Mouse (Mus musculus) splenic B cell, adult 2 months (primary cell): ENCODE measurements around the gene Nlrp14.
"Not testable (repeated sequence)": the region's sequence is repeated elsewhere in the genome, so short reads cannot be mapped to it uniquely, and the experiment has no call there.

Experiments used
- DNase-seq: peaks from one replicate; pipeline ENCODE4 v3.0.0-alpha.2; 2011; ENCODE audit warnings: low read depth, low spot score
- H3K27me3 ChIP-seq: 2 replicates; pipeline ENCODE4 v1.6.1; 2012; ENCODE audit warnings: mild to moderate bottlenecking, low read length, moderate library complexity, mixed read lengths; ENCODE audit not compliant: control insufficient read depth, poor library complexity, insufficient read depth, severe bottlenecking
- H3K36me3 ChIP-seq: 2 replicates; pipeline ENCODE4 v1.6.1; 2012; ENCODE audit warnings: mild to moderate bottlenecking, low read length, moderate library complexity, mixed read lengths; ENCODE audit not compliant: control insufficient read depth, poor library complexity, insufficient read depth, severe bottlenecking

The Nlrp14 gene

DNA sequence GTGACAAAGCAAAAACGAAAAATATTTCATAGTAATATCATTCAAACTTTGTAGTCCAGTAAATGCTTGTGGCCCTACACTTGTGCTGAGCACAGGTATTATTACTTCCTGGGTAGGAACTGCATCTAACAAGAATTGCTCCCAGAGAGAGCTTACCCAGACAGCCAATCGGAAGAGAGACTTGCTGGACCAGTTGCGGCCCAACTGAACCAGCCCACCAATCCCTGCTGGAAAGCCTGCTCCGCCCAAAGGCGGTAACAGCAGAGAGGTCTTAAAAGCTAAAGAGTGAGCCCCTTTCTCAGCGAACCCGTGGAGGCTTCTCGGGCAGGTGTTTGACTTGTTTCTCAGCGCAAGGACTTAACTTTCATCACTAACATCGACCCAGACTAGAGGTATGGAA is at the start of gene Nlrp14:
Gene Nlrp14, plus strand, starts transcription at position 301 of the 400 bp plus-strand sequence.
- no peak for DNase-seq

DNA sequence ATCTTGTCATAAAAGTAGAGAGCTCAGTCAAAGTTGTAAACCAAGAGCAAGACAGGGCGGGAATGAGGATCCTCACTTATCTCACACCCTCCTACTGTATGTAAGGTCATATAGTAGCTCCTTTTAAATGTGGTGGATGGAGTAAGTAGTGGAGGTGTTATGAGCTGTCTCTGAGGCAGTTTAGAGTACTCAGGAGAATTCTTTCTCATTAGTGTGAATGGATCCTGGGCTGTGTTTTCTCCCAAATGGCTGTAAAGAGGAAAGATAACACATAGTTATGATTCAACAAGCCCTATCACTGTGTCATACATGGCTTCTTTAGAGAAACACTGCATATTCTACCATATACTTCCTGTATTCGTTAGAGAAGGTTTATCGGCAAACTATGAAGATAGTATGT is 35.8 kb upstream of the Nlrp14 start, which contains the start of gene Olfr715:
Gene Olfr715, minus strand, starts transcription at position 101 of the 400 bp plus-strand sequence.
- not testable (repeated sequence) for DNase-seq, H3K36me3 ChIP-seq, H3K27me3 ChIP-seq

More for the DNA sequence above, at the start of gene Nlrp14:
- H3K27me3 ChIP-seq = no peaks in the 10 kb centered on the region
- H3K36me3 ChIP-seq = no peaks in the 10 kb centered on the region

DNA sequence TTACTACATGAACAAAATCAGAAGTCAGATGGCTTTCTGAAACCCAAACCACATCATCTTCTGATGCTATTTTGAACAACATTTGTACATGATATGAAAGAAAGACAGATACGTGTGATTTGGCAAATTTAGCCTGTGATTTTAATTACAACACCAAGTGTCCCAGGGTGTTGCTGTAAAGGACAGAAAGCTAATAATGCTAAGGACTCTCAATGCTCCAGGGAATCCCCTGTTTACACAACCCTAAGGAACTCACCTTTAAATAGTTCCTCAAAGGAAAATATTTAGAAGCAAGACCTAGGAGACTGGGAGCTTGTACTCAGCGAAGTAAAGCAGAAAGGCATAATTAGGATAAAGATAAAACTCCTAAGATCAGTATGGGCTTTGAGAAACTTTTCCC is 28.8 kb upstream of the Nlrp14 start, which contains the start of gene Olfr716:
Gene Olfr716, plus strand, starts transcription at position 301 of the 400 bp plus-strand sequence.
- not testable (repeated sequence) for H3K27me3 ChIP-seq, H3K36me3 ChIP-seq, DNase-seq

DNA sequence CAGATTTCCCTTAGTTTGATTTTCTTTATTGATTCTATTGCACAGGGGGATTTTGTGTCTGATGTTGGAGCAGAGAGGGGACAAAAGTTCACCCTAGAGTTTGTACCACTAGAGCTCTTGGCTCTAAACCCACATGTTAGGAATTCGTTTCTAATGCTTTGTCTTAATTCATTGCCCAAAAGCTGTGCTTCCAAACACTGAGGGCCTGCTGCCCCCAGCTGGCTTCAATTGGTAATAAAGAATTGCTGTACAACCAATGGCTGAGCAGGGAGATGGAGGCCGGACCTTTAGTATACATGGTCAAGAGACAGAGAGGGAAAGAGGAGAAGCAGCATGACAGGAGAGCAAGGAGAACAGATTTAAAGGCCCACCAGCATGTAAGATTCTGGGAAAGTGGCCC is 13.6 kb downstream of the Nlrp14 start:
- Histone ChIP-seq H3K27me3 (no peaks in the 10 kb centered on the region; the same call in 1 of the 2 replicates), H3K36me3 (no peaks in the 10 kb centered on the region)
- no peak for DNase-seq

DNA sequence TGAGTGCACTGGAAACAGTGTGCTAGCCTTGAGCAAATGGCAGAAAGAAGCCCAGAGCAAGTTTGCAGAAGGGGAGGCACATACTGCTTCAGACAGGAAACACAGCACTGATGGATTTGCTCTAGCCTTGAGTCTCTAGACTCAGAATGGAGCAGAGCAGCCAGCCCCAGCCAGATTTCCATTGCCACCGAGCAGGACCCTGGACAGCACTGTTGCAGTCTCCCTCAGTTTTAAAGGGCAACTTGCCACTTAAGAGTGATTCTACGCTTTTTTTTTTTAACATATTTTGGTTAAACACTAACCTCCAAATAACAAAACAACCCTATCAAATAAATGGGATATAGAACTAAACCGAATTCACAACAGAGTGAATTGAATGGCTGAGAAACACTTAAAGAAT is 35.0 kb downstream of the Nlrp14 start:
- Histone ChIP-seq H3K36me3 (no peaks in the 10 kb centered on the region), H3K27me3 (no peaks in the 10 kb centered on the region)
- no peak for DNase-seq

DNA sequence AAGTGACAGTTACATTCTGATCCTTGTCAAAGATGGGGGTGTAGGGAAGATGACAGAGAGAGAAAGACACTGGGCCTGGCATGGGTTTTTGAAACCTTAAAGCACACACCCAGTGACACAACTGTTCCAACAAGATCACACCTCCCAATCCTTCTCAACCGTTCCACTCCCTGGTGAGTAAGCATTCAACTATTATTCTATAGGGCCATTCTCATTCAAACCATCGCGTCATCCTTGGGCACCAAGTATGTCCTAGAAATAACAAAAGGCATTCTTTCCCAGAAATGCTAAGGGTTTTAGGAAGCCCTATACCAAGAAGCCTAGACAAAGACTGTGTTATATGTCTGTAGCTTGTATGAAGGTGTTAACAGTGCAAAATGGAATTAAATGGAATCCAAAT is 41.1 kb downstream of the Nlrp14 start:
- no peaks in the 10 kb centered on the region for H3K27me3 ChIP-seq
- H3K36me3 ChIP-seq = no peaks in the 10 kb centered on the region
- no peak for DNase-seq

DNA sequence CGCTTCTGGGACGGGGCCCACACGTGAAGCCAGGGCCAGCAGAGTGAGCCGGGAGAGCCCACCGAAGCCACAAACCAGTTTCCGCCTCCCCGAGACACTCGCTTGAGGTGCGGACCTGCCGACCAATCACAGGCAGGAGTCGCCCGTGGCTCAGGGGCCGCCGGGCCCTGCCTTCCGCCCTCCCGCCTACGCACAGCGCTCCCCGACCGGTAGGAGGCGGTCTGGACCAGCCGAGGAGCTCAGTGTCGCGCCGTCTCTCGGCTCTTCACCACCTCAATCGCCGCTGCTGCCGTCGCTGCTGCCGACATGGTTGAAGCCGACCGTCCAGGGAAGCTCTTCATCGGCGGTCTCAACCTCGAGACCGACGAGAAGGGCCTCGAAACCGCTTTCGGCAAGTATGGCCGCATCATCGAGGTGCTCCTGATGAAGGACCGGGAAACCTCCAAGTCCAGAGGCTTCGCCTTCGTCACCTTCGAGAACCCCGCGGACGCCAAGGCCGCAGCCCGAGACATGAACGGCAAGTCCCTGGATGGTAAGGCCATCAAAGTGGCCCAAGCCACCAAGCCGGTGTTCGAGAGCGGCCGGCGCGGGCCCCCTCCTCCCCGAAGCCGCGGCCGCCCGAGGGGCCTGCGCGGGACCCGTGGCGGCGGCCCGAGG is 42.5 kb downstream of the Nlrp14 start, which contains the start of gene Rbmxl2:
Gene Rbmxl2, plus strand, starts transcription at position 242 of the 657 bp plus-strand sequence.
- no peak for DNase-seq
- no peaks in the 10 kb centered on the region for H3K36me3 ChIP-seq
- no peaks in the 10 kb centered on the region for H3K27me3 ChIP-seq

DNA sequence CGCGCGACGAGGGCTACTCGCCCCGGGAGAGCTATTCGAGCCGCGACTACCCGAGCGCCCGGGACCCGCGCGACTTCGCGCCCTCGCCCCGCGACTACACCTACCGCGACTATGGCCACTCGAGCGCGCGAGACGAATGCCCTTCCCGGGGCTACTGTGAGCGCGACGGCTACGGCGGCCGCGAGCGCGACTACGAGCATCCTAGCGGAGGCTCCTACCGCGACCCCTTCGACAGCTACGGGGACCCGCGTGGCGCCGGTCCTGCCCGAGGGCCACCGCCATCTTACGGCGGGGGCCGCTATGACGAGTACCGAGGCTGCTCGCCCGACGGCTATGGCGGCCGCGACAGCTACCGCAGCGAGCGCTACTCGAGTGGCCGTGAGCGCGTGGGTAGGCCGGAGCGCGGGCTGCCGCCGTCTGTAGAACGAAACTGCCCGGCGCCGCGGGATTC is 43.4 kb downstream of the Nlrp14 start:
- Histone ChIP-seq H3K27me3 (no peaks in the 10 kb centered on the region), H3K36me3 (no peaks in the 10 kb centered on the region)
- DNase-seq = no peak

DNA sequence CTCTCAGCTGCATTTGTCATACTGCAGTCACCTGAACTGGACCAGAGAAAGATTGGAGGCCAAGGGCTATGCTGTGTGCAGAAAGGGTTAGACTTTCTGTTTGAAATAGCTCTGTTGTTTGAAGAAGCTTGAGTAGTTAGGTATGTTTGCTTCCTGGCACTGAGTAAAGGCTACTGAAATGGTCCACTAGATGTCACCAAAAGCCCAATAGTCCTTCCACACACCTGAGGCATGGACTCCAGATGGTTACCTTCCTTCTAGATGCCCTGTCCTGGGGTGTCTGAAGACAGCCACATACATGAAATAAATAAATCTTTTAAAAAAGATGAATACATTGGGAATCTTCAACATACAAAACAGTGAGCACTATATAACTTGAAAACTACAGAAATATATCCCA is 48.9 kb downstream of the Nlrp14 start:
- no peaks in the 10 kb centered on the region for H3K36me3 ChIP-seq
- peak; percentile 15 for DNase-seq
- no peaks in the 10 kb centered on the region for H3K27me3 ChIP-seq

DNA sequence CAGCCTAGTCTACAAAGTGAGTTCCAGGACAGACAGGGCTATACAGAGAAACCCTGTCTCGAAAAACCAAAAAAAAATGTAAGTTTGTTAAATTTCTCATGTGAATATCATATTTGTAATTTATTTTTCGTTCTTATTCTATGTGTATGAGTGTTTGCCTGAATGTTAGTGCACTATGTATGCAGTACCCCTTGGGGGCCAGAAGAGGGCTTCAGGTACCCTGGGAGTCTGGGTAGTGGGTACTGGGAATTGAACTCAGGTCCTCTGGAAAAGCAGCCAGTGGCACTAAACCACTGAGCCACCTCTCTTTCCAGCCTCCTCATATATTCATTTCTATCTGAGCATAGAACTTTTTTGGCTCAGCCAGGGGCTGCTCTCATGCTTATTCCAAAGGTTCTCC is 50.1 kb downstream of the Nlrp14 start:
- H3K36me3 ChIP-seq = no peaks in the 10 kb centered on the region
- no peak for DNase-seq
- no peaks in the 10 kb centered on the region for H3K27me3 ChIP-seq

DNA sequence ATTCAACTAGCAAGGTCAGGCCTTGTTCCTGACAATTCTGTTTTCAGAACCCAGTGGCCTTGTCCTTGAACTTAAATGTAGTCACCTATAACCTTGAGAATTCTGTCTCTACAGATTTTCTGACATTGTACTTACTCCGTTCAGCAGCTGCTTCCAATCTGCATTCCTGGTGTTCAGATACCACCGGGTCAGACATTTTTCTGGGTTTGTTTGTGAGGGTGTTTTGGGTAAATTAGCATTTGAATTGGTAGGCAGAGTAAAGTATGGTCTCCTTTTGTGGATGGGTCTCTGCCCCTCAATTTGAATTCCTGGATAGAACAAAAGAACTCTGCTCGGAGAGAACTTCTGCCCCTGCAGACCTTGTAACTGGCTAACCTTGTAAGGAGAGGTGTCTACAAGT is 70.1 kb downstream of the Nlrp14 start:
- Histone ChIP-seq H3K27me3 (no peaks in the 10 kb centered on the region), H3K36me3 (no peaks in the 10 kb centered on the region)
- no peak for DNase-seq

DNA sequence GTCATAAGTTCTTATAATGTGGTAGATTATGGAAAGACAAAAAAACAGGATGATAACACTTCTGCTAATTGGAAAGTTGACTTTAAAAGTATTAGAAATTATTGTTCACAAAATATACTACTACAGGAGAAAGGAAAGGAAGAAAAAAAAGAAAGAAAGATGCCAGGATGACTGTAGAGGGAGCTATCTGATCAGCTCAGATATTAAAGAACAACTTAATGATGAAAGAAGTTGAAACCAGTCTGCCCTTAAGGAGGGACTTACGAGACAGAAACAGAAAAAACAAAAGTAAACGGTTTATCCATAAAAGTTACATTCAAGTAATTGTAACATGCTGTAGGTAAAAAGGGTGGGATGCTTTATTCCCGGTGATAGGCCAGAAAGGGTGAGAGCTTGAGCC is 70.7 kb downstream of the Nlrp14 start:
- Histone ChIP-seq H3K27me3 (no peaks in the 10 kb centered on the region), H3K36me3 (no peaks in the 10 kb centered on the region)
- DNase-seq = no peak

DNA sequence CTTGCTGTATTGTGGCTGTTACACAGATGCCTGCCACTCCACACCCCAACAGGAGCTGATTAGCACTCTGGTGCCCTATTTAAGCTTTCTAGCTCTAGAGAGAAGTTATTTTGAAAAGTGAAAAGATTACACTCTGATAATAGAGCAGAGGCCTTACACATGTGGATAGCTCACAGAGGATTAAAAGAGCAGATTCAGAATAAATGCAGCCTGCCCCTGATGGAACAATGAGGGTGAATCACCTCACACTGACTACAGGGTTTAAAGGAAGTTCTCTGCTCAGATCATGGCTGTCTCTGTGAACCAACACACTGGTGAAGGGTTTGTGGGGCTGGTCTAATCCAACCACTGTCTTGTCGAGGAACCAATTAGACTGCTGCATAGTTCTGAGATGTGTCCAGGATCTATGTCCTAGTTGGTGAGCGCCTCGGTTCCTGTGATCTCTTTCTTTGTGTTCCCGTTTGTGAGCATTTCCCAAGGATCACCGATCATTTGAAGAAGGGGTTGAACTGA is 74.6 kb downstream of the Nlrp14 start:
- DNase-seq = no peak
- H3K36me3 ChIP-seq = no peaks in the 10 kb centered on the region
- H3K27me3 ChIP-seq = no peaks in the 10 kb centered on the region
